Mouse (Mus musculus) E14TG2a.4 (cell line): ENCODE measurements at regions not wholly inside any gene's neighbourhood (a gene's known extent, or its start where the extent isn't known, plus 50 kb on each side); places are given as distances from the start of the nearest gene placed in this dataset.

Source experiments
- CTCF ChIP-seq: conservative IDR thresholded peaks from 2 replicates; pipeline ENCODE4 v1.5.1; 2014; ENCODE audit warnings: low read length
- POU5F1 ChIP-seq: IDR thresholded peaks from 2 replicates; pipeline ENCODE4 v1.6.1; 2014; ENCODE audit warnings: low read length, borderline replicate concordance

DNA sequence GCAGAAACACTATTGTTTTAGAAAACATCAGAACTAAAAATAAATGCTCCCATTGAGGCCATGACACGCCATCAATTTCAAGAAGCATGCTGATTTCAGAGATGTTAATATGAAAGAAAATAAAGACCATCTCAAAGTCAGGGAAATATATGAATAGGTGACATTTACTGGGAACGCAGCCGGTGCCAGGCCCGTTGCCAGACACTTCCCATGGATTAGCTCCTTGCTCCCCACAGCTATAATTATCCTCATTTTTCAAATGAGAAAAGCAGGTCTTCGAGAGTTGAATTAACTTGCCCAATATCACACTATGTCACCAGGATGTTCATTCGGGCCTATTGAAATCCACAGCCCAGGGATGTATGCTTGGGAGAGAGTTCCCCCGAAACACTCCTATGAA, 165.2 kb upstream of the Rgma start:
- no peak for TF ChIP-seq CTCF
- no peak for TF ChIP-seq POU5F1
